Mouse (Mus musculus): ENCODE results near the gene 1700029J07Rik. TPM values are rescaled to one million over a fixed set of nuclear protein-coding genes. Genes with fewer than 3 reads are reported as not detected.

1700029J07Rik gene
- polyA plus RNA-seq, 1 experiment from 2014 or later = 4.8 TPM

DNA sequence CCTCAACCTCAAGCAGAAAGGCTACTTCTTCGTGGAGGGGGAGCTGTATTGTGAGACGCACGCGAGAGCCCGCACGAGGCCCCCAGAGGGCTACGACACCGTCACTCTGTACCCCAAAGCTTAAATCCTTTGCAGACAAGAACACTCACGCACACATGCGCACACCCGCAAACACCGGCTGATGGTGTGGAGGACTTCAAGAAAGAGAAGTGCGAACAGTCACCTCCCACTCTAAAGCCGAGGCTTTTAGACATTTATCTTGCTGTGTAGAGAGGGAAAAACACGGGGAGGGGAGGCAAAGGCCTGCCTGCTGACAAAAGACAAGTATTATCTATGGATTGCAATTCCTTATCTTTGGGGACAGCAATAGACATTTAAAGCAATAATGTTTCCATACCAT lies 56.2 kb downstream of the 1700029J07Rik start:
- H3K4me1 ChIP-seq (ENCODE audit: control insufficient read depth, insufficient read depth, low read length) = no peaks in the 10 kb centered on the region
- no peak overlapping the region for H3K4me3 ChIP-seq (ENCODE audit: low read depth, low read length)
- H3K9ac ChIP-seq (ENCODE audit: low read depth, low read length) = no peak overlapping the region
- ATAC-seq (ENCODE audit: low read depth) (no peak), DNase-seq (ENCODE audit: low spot score) (no peak)
- no peaks in the 10 kb centered on the region for H3K9me3 ChIP-seq (ENCODE audit: control insufficient read depth, low read length)
- no peak overlapping the region for H3K27ac ChIP-seq (replicated peaks; ENCODE audit: low read depth, low read length)
- H3K4me2 ChIP-seq (ENCODE audit: low read depth, low read length) = no peak overlapping the region
- H3K36me3 ChIP-seq (ENCODE audit: control insufficient read depth, insufficient read depth, low read length) = no peaks in the 10 kb centered on the region
- no peaks in the 10 kb centered on the region for H3K27me3 ChIP-seq (replicated peaks; ENCODE audit: control insufficient read depth, insufficient read depth, low read length)
- WGBS = 84% methylated on average over 15 of the region's 15 CpGs

DNA sequence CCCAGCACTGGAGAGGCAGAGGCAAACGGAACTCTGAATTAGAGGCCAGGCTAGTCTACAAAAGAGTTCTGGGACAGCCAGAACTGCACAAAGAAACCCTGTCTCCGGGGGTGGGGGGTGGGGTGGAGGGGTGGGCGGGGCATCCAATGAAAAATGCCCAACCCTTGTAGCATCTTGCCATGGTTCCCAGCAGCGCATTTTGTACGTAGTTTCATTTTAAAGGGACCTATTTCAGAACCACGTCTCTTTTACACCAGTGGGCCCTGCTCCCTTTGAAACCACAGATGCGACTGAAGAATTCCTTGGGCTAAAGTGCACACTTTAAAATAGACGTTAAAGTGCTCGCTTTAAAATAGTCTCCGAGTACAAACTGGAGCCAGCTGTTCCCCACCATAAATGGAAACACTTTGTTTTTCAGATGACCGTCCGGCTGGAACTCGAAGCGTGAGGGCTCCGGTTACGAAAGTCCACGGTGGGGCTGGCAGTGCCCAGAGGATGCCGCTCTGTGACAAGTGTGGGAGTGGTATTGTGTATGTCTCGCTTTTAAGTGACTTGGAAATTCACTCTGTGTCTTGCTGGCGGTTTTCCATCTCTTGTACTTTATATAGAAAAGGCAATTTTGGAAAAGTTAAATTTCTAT lies 57.9 kb downstream of the 1700029J07Rik start:
- H3K9ac ChIP-seq (ENCODE audit: low read depth, low read length) = peak overlapping the region; percentile 28; the same call in 1 of the 2 replicates
- 0 out of 2 replicates have a peak overlapping the region, but pooled peaks have one; percentile 6 for H3K27ac ChIP-seq (replicated peaks; ENCODE audit: low read depth, low read length)
- H3K36me3 ChIP-seq (ENCODE audit: control insufficient read depth, insufficient read depth, low read length) = no peaks in the 10 kb centered on the region
- ATAC-seq (ENCODE audit: low read depth) (peak; percentile 58), DNase-seq (ENCODE audit: low spot score) (peak; percentile 67)
- H3K27me3 ChIP-seq (replicated peaks; ENCODE audit: control insufficient read depth, insufficient read depth, low read length) = no peaks in the 10 kb centered on the region
- no peaks in the 10 kb centered on the region for H3K4me1 ChIP-seq (ENCODE audit: control insufficient read depth, insufficient read depth, low read length)
- H3K4me3 ChIP-seq (ENCODE audit: low read depth, low read length) = 0 out of 2 replicates have a peak overlapping the region, but pooled peaks have one; percentile 5
- WGBS = 43% methylated on average over 20 of the region's 20 CpGs
- H3K9me3 ChIP-seq (ENCODE audit: control insufficient read depth, low read length) = no peaks in the 10 kb centered on the region
- H3K4me2 ChIP-seq (ENCODE audit: low read depth, low read length) = peak overlapping the region; percentile 37

DNA sequence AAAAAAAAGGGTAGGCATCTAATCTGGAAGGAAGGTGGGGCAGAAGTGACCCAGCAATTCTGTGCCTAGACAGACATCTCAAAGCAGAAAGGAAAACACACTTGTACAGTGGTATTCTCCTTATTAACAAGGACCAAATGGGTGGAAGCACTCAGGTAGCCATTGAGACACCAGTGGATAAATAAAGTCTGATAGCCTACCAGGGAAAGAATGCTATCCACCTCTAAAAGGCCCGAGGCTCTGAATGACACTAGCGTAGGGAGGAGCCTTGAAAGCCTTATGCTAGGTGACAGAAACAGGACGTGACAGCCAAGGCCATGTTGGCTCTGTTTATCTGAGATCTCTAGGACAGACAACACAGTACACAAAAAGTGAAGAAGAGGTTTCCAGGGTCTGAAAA lies 58.6 kb downstream of the 1700029J07Rik start:
- Histone ChIP-seq H3K4me2 (ENCODE audit: low read depth, low read length) (no peak overlapping the region), H3K9me3 (ENCODE audit: control insufficient read depth, low read length) (no peaks in the 10 kb centered on the region), H3K27me3 (replicated peaks; ENCODE audit: control insufficient read depth, insufficient read depth, low read length) (no peaks in the 10 kb centered on the region), H3K4me1 (ENCODE audit: control insufficient read depth, insufficient read depth, low read length) (no peaks in the 10 kb centered on the region), H3K4me3 (ENCODE audit: low read depth, low read length) (no peak overlapping the region), H3K27ac (replicated peaks; ENCODE audit: low read depth, low read length) (peak overlapping the region; percentile 6; the same call in 1 of the 2 replicates), H3K9ac (ENCODE audit: low read depth, low read length) (no peak overlapping the region), H3K36me3 (ENCODE audit: control insufficient read depth, insufficient read depth, low read length) (no peaks in the 10 kb centered on the region)
- WGBS = 76% methylated on average over 3 of the region's 3 CpGs
- ATAC-seq (ENCODE audit: low read depth) (no peak), DNase-seq (ENCODE audit: low spot score) (no peak)

DNA sequence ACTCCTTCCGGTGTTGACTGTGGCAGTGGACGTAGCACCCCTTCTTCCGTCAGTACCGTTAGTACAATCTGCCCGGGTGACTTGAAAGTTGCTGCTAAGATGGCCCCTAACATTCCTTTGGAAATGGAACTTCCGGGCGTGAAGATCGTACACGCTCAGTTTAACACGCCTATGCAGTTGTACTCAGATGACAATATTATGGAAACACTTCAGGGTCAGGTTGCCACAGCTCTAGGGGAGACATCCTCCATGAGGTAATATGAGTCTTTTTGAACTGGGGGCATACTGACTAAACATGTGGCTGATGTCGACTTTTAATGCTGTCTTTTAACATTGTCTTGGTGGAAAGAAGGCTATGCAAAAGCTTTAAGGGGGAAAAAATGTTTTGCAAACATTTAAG lies 61.3 kb downstream of the 1700029J07Rik start:
- Histone ChIP-seq H3K27ac (replicated peaks; ENCODE audit: low read depth, low read length) (no peak overlapping the region), H3K4me1 (ENCODE audit: control insufficient read depth, insufficient read depth, low read length) (no peaks in the 10 kb centered on the region), H3K27me3 (replicated peaks; ENCODE audit: control insufficient read depth, insufficient read depth, low read length) (no peaks in the 10 kb centered on the region), H3K9me3 (ENCODE audit: control insufficient read depth, low read length) (no peaks in the 10 kb centered on the region), H3K4me2 (ENCODE audit: low read depth, low read length) (no peak overlapping the region), H3K4me3 (ENCODE audit: low read depth, low read length) (no peak overlapping the region), H3K36me3 (ENCODE audit: control insufficient read depth, insufficient read depth, low read length) (no peaks in the 10 kb centered on the region), H3K9ac (ENCODE audit: low read depth, low read length) (no peak overlapping the region)
- DNase-seq (ENCODE audit: low spot score) = peak; percentile 12
- 68% methylated on average over 11 of the region's 11 CpGs for WGBS
- ATAC-seq (ENCODE audit: low read depth) = no peak

DNA sequence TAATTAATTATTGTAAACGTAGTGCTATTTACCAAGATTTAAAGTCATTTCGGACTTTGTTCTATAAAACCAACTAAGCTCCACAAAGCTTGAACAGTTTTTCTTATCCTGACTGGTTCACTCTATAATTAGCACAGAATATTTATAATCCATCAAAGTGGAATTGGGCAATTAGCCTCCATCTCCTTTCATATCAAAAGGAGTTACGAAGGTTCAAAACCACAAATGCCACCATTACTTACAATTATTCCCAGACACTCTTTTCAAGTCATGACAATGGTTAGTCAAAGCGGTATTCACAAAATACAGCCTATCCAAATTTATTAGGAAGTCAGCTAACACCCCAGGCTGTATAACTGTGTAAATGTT lies 68.8 kb downstream of the 1700029J07Rik start:
- Histone ChIP-seq H3K27ac (replicated peaks; ENCODE audit: low read depth, low read length) (no peak overlapping the region), H3K9ac (ENCODE audit: low read depth, low read length) (no peak overlapping the region), H3K9me3 (ENCODE audit: control insufficient read depth, low read length) (no peaks in the 10 kb centered on the region), H3K4me1 (ENCODE audit: control insufficient read depth, insufficient read depth, low read length) (no peaks in the 10 kb centered on the region), H3K4me2 (ENCODE audit: low read depth, low read length) (no peak overlapping the region), H3K4me3 (ENCODE audit: low read depth, low read length) (no peak overlapping the region), H3K27me3 (replicated peaks; ENCODE audit: control insufficient read depth, insufficient read depth, low read length) (no peaks in the 10 kb centered on the region), H3K36me3 (ENCODE audit: control insufficient read depth, insufficient read depth, low read length) (no peaks in the 10 kb centered on the region)
- DNase-seq (ENCODE audit: low spot score) (no peak), ATAC-seq (ENCODE audit: low read depth) (no peak)
- 86% methylated on average over 4 of the region's 4 CpGs for WGBS

DNA sequence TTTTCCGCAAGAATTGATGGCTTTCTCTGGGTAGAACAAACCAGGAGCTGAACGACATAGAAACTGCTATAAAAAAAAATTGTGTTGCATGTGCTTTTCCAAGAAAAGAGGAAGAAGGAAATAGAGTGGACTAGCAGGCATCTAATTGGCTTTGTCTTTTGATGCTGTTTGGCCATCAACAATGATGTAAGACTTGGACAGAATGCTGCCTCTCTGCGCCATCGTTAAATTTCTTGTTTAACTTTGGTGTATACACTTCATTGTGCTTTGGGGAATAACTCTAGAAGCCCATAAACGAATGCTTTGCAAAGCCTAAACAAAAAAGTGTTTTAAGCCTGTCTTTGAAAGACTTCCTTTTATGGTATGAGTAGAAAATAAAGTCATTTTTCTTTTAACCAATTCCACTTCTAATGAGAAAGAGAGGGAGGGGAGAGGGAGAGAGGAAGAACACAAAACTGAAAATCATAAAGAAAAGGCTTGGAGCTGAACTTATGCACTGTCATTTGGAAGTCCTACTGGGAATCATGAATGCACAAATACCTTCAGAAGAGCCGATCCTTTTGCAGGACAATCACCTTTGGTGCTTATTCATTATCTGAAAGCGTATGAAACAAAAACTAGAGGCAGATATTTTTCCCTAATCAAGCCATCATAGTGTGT lies 69.3 kb downstream of the 1700029J07Rik start:
- ATAC-seq (ENCODE audit: low read depth) (no peak), DNase-seq (ENCODE audit: low spot score) (no peak)
- no peaks in the 10 kb centered on the region for H3K4me1 ChIP-seq (ENCODE audit: control insufficient read depth, insufficient read depth, low read length)
- no peak overlapping the region for H3K4me2 ChIP-seq (ENCODE audit: low read depth, low read length)
- H3K9ac ChIP-seq (ENCODE audit: low read depth, low read length) = no peak overlapping the region
- no peaks in the 10 kb centered on the region for H3K27me3 ChIP-seq (replicated peaks; ENCODE audit: control insufficient read depth, insufficient read depth, low read length)
- no peaks in the 10 kb centered on the region for H3K9me3 ChIP-seq (ENCODE audit: control insufficient read depth, low read length)
- no peak overlapping the region for H3K4me3 ChIP-seq (ENCODE audit: low read depth, low read length)
- H3K36me3 ChIP-seq (ENCODE audit: control insufficient read depth, insufficient read depth, low read length) = no peaks in the 10 kb centered on the region
- no peak overlapping the region for H3K27ac ChIP-seq (replicated peaks; ENCODE audit: low read depth, low read length)
- 76% methylated on average over 7 of the region's 7 CpGs for WGBS

DNA sequence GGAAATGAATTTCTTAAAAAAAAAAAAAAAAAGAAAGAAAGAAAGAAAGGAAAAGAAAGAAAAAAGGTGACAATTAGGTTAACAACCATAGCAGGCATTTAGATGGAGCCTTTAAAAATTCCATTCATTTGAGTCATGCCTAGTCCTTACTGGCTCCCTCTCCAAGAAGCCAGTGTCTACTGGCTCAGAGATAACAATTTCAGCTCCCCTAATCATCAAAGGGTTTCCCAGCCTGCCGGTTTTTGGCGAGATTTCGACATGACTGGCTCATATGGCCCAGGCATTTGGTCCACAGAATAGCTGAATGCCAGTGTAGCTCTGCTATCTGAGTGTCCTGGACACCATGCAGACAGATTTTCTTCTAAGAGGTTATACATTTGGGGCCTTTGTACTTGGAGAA lies 71.4 kb downstream of the 1700029J07Rik start:
- 32% methylated on average over 3 of the region's 3 CpGs for WGBS
- Histone ChIP-seq H3K9me3 (ENCODE audit: control insufficient read depth, low read length) (no peaks in the 10 kb centered on the region), H3K27ac (replicated peaks; ENCODE audit: low read depth, low read length) (no peak overlapping the region), H3K4me1 (ENCODE audit: control insufficient read depth, insufficient read depth, low read length) (no peaks in the 10 kb centered on the region), H3K27me3 (replicated peaks; ENCODE audit: control insufficient read depth, insufficient read depth, low read length) (no peaks in the 10 kb centered on the region), H3K4me3 (ENCODE audit: low read depth, low read length) (no peak overlapping the region), H3K4me2 (ENCODE audit: low read depth, low read length) (no peak overlapping the region), H3K36me3 (ENCODE audit: control insufficient read depth, insufficient read depth, low read length) (no peaks in the 10 kb centered on the region), H3K9ac (ENCODE audit: low read depth, low read length) (no peak overlapping the region)
- no peak for DNase-seq (ENCODE audit: low spot score)
- ATAC-seq (ENCODE audit: low read depth) = no peak
